Mouse (Mus musculus): ENCODE data around the gene Ache.
A peak's percentile ranks its signal among the peaks of the same experiment; 100 is the strongest.
"Not testable (repeated sequence)": the region's sequence is repeated elsewhere in the genome, so short reads cannot be mapped to it uniquely, and the experiment has no call there.

Ache gene

DNA sequence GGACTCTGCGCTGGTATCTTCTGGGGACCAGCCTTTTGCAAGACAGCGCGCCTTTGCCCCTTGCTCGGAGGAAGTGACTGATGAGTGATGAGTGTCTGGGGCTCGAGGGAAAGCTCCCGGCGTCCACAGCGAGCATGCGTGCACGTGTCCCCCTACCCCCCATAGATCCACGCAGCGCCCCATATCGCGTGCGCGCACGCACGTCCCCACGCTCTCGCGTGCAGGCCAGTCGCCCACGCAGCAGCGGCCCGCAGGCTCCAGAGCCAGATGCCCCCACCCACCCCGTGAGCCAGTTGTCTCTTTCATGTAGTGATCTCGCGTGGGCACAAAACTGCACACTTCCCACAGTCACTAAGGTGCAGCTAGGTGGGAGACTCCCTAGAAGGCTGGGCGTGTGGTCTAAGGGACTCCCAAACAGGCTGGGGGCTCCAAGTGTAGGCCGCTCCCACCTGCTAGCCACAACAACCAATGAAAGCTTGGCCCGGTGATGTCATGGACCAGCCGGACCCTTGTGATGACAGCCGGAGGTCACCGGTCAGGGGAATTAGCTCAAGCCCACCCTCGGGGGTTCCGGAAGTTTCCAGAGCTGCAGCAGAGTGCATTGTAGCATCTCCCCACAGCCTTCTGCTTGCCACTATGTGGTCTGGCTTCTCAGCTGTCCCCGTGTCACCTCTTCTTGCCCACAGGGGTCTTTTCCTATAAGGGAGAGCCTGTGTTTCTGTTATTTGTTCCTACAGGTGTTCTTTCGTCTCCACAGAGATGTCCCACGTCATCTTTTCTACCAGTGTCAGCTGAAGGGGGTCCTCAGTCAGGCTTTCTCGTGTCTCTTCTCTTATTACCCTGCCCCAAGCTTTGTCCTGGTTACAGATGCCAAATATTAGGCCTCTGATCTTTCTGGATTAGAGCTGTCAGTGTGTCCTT is at the start of gene Ache:
TSS of gene Ache (plus strand) at position 488 of the 921 bp plus-strand sequence.
- peak; percentile 78 for DNase-seq

- no peak for DNase-seq
These were observed 23.2 kb upstream of the Ache start for GRCm38 (mm10) chr5:137263897-137264720.

DNA sequence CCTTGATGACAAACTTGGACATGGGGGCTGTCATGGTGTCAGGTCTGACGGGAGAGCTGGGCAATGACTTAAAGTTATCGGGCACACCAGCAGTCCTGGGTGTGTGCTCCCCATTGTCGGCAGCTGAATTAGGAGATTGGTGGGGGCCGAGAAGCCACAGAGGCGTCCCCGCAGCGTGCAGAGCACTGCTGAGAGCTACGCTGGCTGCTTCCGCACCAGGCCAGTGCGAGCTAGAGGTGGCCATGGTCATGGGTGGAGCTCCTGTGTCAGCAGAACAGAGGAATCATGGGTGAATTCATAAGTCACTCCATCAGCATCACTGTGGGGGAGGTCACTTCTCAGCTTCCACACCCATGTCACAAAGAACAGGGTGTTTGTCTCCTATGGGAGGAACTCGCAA is 22.5 kb upstream of the Ache start:
- DNase-seq: no peak

DNA sequence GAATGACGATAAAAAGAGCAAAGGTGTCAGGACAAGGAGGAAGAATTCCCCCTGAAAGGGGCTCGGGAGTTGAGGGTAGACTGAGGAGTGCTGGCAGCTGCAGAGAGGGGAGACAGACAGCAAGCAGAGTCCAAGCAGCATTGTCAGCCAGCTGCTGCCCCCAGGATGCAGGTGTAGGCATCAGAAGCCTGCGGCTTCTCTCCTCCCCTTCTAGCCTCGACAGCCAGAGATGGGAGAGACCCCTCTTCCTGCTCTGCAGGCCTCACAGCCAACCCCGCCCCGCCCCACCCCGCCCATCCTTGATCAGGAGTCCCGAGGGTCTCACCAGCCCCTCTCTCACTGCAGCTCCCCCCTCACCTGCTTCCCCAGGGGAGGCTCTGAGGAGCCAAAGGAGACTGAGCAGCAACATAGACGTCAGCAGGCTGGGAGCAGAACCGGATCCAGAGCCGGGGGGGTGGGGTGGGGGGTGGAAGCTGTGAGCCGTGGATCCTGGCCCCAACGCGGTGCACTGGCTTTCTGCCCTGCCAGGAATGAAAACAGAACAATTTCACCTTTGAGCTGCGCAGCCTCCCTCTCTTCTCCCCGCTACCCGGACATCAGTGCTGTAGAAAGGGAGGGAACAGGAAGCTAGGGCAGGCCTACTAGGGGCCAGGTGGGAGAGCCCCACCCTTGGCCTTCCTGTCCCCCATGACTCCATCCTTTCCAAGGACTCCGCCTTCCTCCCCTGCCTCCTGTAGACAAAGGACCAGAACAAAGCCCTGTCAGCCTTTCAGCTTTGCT is 19.0 kb upstream of the Ache start:
- DNase-seq: no peak

DNA sequence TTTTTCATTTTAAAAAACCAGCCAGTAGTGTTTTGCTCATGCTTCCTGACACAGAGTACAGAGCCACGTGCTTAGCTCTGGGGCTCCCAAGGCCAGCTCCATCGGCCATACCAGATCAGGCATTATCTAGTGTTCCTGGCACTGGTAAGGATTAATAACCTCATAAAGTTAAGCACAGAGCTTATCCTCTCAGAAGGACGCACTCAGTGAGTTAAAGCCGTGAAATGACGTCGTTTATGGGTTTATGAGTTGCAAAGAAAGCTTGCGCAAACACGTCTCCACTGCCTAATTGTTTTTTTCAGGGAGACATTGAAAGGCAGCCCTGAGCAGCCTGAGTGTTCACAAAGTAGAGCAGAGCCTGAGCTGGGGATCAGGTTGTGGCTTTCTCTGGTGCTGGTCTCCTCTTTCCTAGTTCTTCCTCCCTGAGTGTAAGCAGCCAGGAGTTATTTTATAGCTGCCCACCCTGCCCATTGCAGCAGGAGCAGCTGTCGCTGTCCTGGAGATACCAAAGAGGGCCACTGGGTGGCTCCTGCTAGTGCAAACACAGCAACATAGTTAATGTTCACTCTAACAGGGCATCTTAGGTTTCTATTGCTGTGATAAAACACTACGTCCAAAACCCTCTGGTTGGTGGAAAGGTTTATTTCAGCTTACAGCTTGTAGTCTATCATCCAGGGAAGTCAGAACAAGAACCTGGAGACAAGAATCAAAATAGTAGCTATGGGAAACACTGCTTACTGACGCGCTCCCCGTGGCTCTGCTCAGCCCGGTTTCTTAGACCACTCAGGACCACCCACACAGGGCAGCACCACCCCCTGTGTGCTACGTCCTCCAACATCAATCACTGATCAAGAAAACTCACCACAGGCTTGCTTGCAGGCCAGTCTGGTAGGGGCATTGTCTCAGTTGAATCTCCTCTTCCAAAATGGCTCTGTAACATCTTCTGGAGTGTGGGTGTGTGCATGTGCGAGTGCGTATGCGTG is 9.7 kb upstream of the Ache start:
- peak; percentile 67 for DNase-seq

DNA sequence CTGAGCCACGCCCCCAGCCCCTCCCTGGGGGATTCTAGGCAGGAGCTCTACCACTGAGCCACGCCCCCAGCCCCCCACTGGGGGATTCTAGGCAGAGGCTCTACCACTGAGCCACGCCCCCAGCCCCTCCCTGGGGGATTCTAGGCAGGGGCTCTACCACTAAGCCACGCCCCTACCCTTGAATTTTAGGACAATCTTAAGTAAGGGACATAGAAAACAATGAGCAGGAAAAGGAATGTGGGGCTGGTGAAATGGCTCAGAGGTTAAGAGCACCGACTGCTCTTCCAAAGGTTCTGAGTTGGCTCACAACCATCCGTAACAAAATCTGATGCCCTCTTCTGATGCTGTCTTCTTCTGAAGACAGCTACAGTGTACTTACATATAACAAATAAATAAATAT is 2.9 kb upstream of the Ache start:
- not testable (repeated sequence) for DNase-seq

DNA sequence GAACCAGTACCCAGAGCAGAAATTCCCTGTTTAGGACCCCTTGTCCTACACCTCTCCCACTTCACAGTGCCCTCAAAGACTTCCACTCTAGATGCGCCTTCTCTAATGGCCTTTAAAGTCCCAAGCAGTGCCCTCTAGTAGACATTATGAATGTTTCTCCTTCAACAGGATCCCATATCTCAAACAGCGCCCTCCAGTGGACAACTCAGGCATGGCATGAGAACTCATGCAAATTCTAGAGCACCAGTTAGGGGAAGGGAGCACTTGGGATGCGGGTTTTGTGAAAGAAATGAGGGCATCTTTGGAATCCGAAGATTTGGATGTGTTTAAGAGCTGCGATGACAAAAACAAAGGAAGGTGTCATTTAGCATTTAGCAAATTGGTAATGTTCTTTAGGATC is 2.3 kb upstream of the Ache start:
- DNase-seq: peak; percentile 66

DNA sequence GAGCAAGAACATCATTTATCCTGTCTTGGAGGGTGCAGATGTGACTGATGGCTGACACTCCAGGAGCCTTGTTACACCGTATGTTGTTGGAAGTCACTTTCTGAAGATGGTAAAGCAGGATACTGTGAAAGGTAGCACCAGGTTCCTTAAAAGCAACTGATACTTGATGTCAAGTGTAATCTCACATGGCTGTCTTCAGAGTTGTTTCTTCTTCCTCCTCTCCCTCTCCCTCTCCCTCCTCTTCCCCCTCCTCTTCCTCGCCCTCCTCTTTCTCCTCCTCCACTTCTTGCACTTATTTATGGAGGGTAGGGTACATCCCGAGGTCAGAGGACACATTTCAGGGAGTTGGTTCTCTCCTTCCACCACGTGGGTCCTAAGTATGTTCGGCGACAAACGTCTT is 1.3 kb upstream of the Ache start:
- no peak for DNase-seq

DNA sequence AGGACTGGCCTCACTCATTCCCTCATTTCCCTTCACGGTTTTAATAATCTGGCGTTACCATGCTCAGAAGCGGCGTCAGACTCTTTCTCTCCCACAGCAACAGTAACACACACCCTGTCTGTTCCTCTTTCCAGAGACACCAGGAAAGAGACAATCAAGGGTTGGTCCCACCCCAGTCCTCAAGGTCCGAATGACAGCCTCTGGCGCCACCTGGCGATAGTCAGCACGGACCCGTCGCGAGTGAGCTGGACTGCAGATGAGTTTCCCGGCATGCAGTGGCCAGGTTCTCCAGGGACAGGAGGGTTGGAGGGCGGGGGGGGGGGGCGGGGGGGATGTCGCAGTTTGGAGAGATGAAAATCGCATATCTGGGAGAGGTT is 676 bp upstream of the Ache start:
- DNase-seq: peak; percentile 93

DNA sequence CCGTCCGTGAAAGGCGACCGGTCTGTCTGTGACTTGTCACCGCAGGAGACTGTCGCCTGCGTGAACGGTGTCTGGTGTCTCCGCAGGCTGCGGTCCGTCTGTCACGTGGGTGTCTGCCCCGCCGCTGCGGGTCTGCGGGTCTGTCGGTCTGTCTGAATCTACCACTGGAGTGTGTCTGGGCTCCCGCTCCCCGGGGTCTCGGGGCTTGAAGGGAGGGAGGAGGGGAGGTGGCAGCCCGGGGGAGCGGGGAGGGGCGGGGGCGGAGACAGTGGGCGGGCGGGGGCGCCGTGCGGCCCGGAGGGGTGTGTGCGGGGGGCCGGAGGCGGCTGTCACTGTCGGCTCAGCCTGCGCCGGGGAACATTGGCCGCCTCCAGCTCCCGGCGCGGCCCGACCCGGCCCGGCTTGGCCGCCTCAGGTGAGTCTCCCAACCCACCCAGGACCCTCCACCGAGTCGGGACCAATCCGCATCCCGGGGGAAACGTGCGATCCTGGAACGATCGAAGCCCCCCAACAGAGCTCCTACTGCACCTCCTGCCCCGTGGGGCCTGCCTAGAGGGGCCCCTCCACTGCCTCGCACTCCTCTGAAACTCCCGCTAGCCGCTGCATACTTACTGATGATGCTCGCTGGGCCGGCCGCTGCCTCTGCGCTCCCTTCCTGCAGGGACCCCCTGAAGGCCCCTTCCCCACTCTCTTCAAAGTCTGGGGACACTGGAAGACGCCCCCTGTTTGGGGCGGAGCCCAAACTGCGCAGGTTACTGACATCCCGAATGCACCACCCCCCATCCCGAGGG is 829 bp downstream of the Ache start:
- DNase-seq: peak; percentile 59

DNA sequence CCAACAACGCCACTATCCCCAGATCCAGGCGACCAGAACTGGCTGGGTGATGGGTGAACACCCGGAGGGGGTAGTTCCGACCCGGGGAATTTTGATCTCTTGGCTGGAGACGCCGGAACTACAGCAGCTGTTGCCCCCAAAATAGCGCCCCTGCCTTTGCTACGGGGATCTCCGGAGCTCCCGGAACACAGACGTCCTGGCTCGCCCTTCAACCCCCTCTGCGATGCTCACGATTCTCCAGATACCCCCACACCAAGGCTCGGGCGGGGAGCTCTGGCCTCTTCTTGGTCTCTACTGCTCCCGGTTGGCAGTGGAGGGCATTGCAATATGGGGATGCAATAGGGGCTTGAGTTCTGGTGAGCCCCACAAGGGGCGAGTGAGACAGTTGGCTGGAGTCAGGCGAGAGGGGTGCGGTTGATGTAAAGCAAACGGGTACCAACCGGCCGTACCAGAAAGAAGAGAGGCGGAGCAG is 1.7 kb downstream of the Ache start:
- DNase-seq: peak; percentile 81

DNA sequence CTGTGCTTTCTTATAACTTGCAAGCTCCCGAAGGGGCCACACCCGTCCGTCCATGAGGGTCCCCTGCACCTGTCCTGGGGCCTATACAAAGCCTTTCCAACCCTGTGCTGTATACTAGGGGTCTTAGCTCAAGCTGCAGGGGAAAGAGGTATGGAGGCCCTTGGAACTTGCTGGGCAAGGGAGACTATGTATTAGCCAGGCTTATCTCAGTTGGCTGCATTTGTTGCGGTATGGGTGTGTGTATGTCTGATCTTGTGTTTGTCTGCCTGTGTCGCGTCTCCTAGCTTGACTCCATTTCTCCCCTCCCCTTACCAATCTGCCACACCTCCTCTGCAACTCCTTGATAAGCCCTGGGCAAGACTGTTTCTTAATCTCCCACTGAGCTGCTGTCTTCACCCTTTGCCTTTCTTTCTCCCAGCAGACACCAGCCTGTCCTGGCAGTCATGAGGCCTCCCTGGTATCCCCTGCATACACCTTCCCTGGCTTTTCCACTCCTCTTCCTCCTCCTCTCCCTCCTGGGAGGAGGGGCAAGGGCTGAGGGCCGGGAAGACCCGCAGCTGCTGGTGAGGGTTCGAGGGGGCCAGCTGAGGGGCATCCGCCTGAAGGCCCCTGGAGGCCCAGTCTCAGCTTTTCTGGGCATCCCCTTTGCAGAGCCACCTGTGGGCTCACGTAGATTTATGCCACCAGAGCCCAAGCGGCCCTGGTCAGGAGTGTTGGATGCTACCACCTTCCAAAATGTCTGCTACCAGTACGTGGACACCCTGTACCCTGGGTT is 2.5 kb downstream of the Ache start:
- no peak for DNase-seq

- DNase-seq: peak; percentile 58
These were observed 3.4 kb downstream of the Ache start for GRCm38 (mm10) chr5:137290677-137291076.

- no peak for DNase-seq
These were observed 4.1 kb downstream of the Ache start for GRCm38 (mm10) chr5:137291381-137291926.

GRCm38 (mm10) chr5:137293282-137293681 is 6.0 kb downstream of the Ache start:
- DNase-seq: peak; percentile 69

DNA sequence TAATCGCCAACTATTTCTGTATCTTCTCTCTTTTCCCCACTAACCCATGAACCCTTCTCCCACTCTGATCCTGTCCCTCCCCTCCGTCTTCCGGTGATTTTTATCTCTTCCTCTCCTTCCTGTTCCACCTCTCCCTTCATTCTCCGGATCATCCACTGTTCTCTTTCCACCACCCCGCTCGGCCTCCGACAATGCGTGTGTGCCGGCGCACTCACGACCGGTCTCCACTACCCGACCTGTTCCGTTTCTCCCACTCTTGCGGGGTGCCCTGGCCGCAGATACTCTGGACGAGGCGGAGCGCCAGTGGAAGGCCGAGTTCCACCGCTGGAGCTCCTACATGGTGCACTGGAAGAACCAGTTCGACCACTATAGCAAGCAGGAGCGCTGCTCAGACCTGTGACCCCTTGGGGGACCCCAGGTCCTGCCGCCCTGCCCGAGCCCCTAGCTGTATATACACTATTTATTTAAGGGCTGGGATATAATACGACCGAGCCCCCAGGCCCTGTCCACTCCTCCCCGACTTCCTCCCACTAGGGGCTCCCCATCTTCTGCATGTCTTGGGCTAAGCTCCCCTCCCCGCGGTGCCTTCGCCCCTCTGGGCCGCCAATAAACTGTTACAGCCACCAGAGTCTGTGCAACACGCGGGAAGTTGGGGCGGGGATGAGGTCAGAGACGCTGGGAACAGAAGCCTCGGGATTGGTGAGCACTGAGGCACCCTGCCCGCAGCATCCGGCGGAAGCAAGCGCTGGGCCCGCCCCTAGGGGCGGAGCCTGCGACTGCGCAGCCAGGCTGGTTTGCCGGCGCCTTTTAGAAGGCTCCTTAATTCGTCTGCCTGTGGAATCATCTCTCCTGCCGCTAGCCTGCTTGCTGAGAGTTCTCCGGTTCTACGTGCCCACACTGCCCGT is 6.8 kb downstream of the Ache start, which contains the start of gene Ufsp1:
TSS of gene Ufsp1 (plus strand) at position 791 of the 905 bp plus-strand sequence.
- peak; percentile 98 for DNase-seq

GRCm38 (mm10) chr5:137294744-137295093 is 7.4 kb downstream of the Ache start:
- DNase-seq: no peak

- DNase-seq: no peak
These were observed 8.0 kb downstream of the Ache start for GRCm38 (mm10) chr5:137295296-137295695.

- no peak for DNase-seq
These were observed 8.4 kb downstream of the Ache start for GRCm38 (mm10) chr5:137295712-137296111.
